Mouse (Mus musculus) kidney, embryonic 16.5 days (tissue): Measurements from ENCODE around the gene Ppfia3. TPM values are rescaled to one million over a fixed set of nuclear protein-coding genes. Genes with fewer than 3 reads are reported as not detected.

Experiments
- ATAC-seq: fragments of 200-750 bp; cut with Nextera tagmentation; 2 replicates; pipeline ENCODE4 v1.8.0; 2017; ENCODE audit warnings: moderate TSS enrichment; ENCODE audit not compliant: low FRiP score, low TSS enrichment
- H3K27ac ChIP-seq: fragments of 300-500 bp; sonication (generic); 2 replicates; pipeline ENCODE4 v1.5.1; 2014; ENCODE audit warnings: low read length
- H3K27me3 ChIP-seq: fragments of 300-500 bp; sonication (generic); 2 replicates; pipeline ENCODE4 v1.6.1; 2014; ENCODE audit warnings: low read length, control low read depth, mixed read lengths; ENCODE audit not compliant: insufficient read depth
- H3K36me3 ChIP-seq: fragments of 300-500 bp; sonication (generic); 2 replicates; pipeline ENCODE4 v1.6.1; 2014; ENCODE audit warnings: low read length, control low read depth, mixed read lengths; ENCODE audit not compliant: insufficient read depth
- H3K4me1 ChIP-seq: fragments of 300-500 bp; sonication (generic); 2 replicates; pipeline ENCODE4 v1.6.1; 2014; ENCODE audit warnings: low read length, control low read depth, mixed read lengths; ENCODE audit not compliant: insufficient read depth
- H3K4me2 ChIP-seq: fragments of 300-500 bp; sonication (generic); replicated peaks from 2 replicates; pipeline ENCODE4 v1.6.1; 2014; ENCODE audit warnings: low read depth, low read length
- H3K4me3 ChIP-seq: fragments of 300-500 bp; sonication (generic); 2 replicates; pipeline ENCODE4 v1.5.1; 2014; ENCODE audit warnings: mild to moderate bottlenecking, low read length
- H3K9ac ChIP-seq: fragments of 300-500 bp; sonication (generic); replicated peaks from 2 replicates; pipeline ENCODE4 v1.6.1; 2014; ENCODE audit warnings: low read length
- H3K9me3 ChIP-seq: fragments of 300-500 bp; sonication (generic); 2 replicates; pipeline ENCODE4 v1.6.1; 2016; ENCODE audit warnings: low read length, control low read depth
- WGBS: fragments of 180-500 bp; shearing (Covaris S2); extraction: QIAGEN DNeasy Blood & Tissue Kit; methylation state at CpG from one replicate; pipeline ENCODE4 v1.1.7; 2014; 5-methylcytosine and 5-hydroxymethylcytosine counted together
- polyA plus RNA-seq: library from polyadenylated mRNA; unstranded; fragments of >200 nt; fragmentation: Nextera tagmentation; extraction: Ambion mirVana; gene quantifications from 2 replicates; pipeline ENCODE4 v1.2.1, GENCODE M21; 2015

The Ppfia3 gene
- polyA plus RNA-seq, 1 experiment from 2014 or later = 5.1 TPM

GRCm38 (mm10) chr7:45338161-45338911, 28.5 kb downstream of the Ppfia3 start:
- H3K9me3 ChIP-seq = no peaks in the 10 kb centered on the region
- peak overlapping the region; percentile 62 for H3K4me3 ChIP-seq
- 2% methylated on average over 14 of the region's 14 CpGs for WGBS
- peaks cover 54% of the 10 kb centered on the region for H3K4me1 ChIP-seq
- H3K27me3 ChIP-seq = no peaks in the 10 kb centered on the region
- H3K9ac ChIP-seq = peak overlapping the region; percentile 79; the same call in 1 of the 2 replicates
- ATAC-seq = peak; percentile 13
- no peaks in the 10 kb centered on the region for H3K36me3 ChIP-seq
- H3K27ac ChIP-seq = peak overlapping the region; percentile 67
- H3K4me2 ChIP-seq = peak overlapping the region; percentile 90

DNA sequence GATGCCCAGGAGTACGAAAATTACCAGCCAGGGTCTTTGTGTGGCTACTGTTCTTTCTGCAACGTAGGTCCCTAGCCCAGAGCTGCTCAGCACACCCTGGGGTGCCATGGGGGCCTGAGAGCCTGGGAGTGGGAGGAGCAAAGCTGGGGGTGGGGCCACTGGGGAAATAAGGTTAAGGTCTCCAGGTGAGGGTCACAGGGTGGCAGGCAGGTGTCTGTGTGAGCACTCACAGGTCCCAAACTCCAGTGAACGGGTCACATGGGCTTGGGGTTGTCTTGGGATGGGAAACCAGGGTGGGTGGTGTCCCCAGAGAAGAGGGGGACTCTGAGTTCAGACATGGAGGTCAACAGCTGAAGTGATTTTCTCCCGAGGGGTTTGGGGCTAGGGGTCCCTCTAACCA, 29.4 kb downstream of the Ppfia3 start:
- H3K4me2 ChIP-seq = no peak overlapping the region; the same call in 1 of the 2 replicates
- H3K27me3 ChIP-seq = no peaks in the 10 kb centered on the region
- no peaks in the 10 kb centered on the region for H3K36me3 ChIP-seq
- no peak overlapping the region; the same call in 1 of the 2 replicates for H3K4me3 ChIP-seq
- no peak for ATAC-seq
- no peak overlapping the region for H3K27ac ChIP-seq
- WGBS = 17% methylated on average over 4 of the region's 4 CpGs
- H3K9me3 ChIP-seq = no peaks in the 10 kb centered on the region
- no peak overlapping the region for H3K9ac ChIP-seq
- H3K4me1 ChIP-seq = peaks cover 59% of the 10 kb centered on the region

GRCm38 (mm10) chr7:45336319-45336718, 30.5 kb downstream of the Ppfia3 start:
- H3K4me2 ChIP-seq = no peak overlapping the region
- H3K4me1 ChIP-seq = peaks cover 61% of the 10 kb centered on the region
- no peaks in the 10 kb centered on the region for H3K9me3 ChIP-seq
- H3K27me3 ChIP-seq = no peaks in the 10 kb centered on the region
- H3K27ac ChIP-seq = no peak overlapping the region
- no peak for ATAC-seq
- H3K36me3 ChIP-seq = no peaks in the 10 kb centered on the region
- WGBS = 85% methylated on average over 4 of the region's 4 CpGs
- H3K9ac ChIP-seq = no peak overlapping the region
- H3K4me3 ChIP-seq = no peak overlapping the region

GRCm38 (mm10) chr7:45335056-45335455, 31.8 kb downstream of the Ppfia3 start, which contains the start of gene Hrc:
Hrc (plus strand) TSS chr7:45335290.
- Histone ChIP-seq H3K4me2 (peak within 1 kb of the TSS; percentile 84), H3K4me1 (peaks cover 49% of the 10 kb centered on the region), H3K9ac (0 out of 2 replicates have a peak within 1 kb of the TSS, but pooled peaks have one; percentile 14), H3K27me3 (no peaks in the 10 kb centered on the region), H3K27ac (peak within 1 kb of the TSS; percentile 88), H3K4me3 (no peak within 1 kb of the TSS), H3K9me3 (no peaks in the 10 kb centered on the region), H3K36me3 (no peaks in the 10 kb centered on the region)
- 33% methylated on average over 4 of the region's 5 CpGs for WGBS
- no peak for ATAC-seq

- ATAC-seq = no peak
- H3K4me1 ChIP-seq = peaks cover 47% of the 10 kb centered on the region
- no peaks in the 10 kb centered on the region for H3K27me3 ChIP-seq
- H3K27ac ChIP-seq = peak overlapping the region; percentile 88
- 0 out of 2 replicates have a peak overlapping the region, but pooled peaks have one; percentile 14 for H3K9ac ChIP-seq
- no peak overlapping the region for H3K4me3 ChIP-seq
- H3K36me3 ChIP-seq = no peaks in the 10 kb centered on the region
- no peaks in the 10 kb centered on the region for H3K9me3 ChIP-seq
- peak overlapping the region; percentile 28 for H3K4me2 ChIP-seq
- 17% methylated on average over 3 of the region's 3 CpGs for WGBS
These were observed 32.2 kb downstream of the Ppfia3 start for GRCm38 (mm10) chr7:45334605-45335004.

DNA sequence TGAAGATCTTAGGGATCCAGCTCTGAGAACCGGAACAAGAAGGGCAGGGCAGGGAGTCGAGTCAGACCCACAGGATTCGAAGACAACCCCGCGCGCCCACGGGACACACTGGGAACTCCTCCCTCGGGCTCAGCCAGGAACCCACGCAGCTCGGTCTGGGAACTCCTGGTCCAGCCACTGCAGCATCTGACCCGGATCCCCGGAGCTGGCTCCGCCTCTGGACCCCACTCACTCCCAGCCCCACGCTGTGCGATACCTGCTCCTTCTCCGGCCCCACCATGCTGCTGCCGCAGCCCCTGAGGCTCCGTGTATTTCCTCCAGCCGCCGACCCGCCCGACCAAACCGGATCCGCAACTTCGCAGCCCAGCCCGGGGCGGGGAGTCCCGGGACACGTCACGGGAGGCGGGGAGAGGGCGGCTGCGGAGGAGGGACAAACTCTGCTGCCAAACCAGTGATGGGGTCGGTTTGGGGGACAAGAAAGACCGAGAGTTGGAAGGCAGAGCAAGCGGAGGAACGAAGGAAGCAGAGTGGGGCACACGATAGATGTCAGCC, 33.3 kb downstream of the Ppfia3 start, which contains the start of gene Trpm4:
Gene Trpm4 (minus strand): TSS at position 350 of the 552 bp plus-strand sequence.
- Histone ChIP-seq H3K9ac (peak within 1 kb of the TSS; percentile 77), H3K27me3 (no peaks in the 10 kb centered on the region), H3K27ac (peak within 1 kb of the TSS; percentile 88), H3K4me1 (peaks cover 39% of the 10 kb centered on the region), H3K4me3 (peak within 1 kb of the TSS; percentile 73), H3K36me3 (no peaks in the 10 kb centered on the region), H3K9me3 (no peaks in the 10 kb centered on the region), H3K4me2 (peak within 1 kb of the TSS; percentile 84)
- under 1% methylated on average over 38 of the region's 38 CpGs for WGBS
- ATAC-seq = peak; percentile 78

- Histone ChIP-seq H3K4me3 (peak overlapping the region; percentile 73), H3K4me1 (peaks cover 33% of the 10 kb centered on the region), H3K9me3 (no peaks in the 10 kb centered on the region), H3K27ac (peak overlapping the region; percentile 88), H3K36me3 (no peaks in the 10 kb centered on the region), H3K9ac (peak overlapping the region; percentile 77), H3K4me2 (peak overlapping the region; percentile 84), H3K27me3 (no peaks in the 10 kb centered on the region)
- peak; percentile 63 for ATAC-seq
- 3% methylated on average over 22 of the region's 22 CpGs for WGBS
These were observed 34.0 kb downstream of the Ppfia3 start for GRCm38 (mm10) chr7:45332685-45333425.

GRCm38 (mm10) chr7:45331502-45331901, 35.3 kb downstream of the Ppfia3 start:
- no peak overlapping the region for H3K4me3 ChIP-seq
- no peak for ATAC-seq
- H3K36me3 ChIP-seq = 0 out of 2 replicates have a peak, but pooled peaks cover 3% of the 10 kb centered on the region
- H3K9me3 ChIP-seq = no peaks in the 10 kb centered on the region
- no peak overlapping the region for H3K27ac ChIP-seq
- no peak overlapping the region for H3K9ac ChIP-seq
- no peak overlapping the region for H3K4me2 ChIP-seq
- H3K4me1 ChIP-seq = peaks cover 30% of the 10 kb centered on the region
- WGBS = 83% methylated on average over 6 of the region's 6 CpGs
- H3K27me3 ChIP-seq = no peaks in the 10 kb centered on the region

- Histone ChIP-seq H3K4me3 (no peak overlapping the region), H3K27me3 (no peaks in the 10 kb centered on the region), H3K27ac (no peak overlapping the region), H3K4me1 (peaks cover 13% of the 10 kb centered on the region), H3K9me3 (peaks cover 8% of the 10 kb centered on the region; the same call in 1 of the 2 replicates), H3K4me2 (no peak overlapping the region), H3K36me3 (peaks cover 15% of the 10 kb centered on the region), H3K9ac (no peak overlapping the region)
- no peak for ATAC-seq
- 78% methylated on average over 13 of the region's 13 CpGs for WGBS
These were observed 37.9 kb downstream of the Ppfia3 start for GRCm38 (mm10) chr7:45328841-45329475.
